Mouse (Mus musculus): ENCODE results near the gene Lyzl6. TPM values are rescaled to one million over a fixed set of nuclear protein-coding genes. Genes with fewer than 3 reads are reported as not detected.
"Not testable (repeated sequence)": the region's sequence is repeated elsewhere in the genome, so short reads cannot be mapped to it uniquely, and the experiment has no call there.

Lyzl6 gene
- polyA plus RNA-seq (2012; fragmentation: generic; extraction: Trizol): not detected

DNA sequence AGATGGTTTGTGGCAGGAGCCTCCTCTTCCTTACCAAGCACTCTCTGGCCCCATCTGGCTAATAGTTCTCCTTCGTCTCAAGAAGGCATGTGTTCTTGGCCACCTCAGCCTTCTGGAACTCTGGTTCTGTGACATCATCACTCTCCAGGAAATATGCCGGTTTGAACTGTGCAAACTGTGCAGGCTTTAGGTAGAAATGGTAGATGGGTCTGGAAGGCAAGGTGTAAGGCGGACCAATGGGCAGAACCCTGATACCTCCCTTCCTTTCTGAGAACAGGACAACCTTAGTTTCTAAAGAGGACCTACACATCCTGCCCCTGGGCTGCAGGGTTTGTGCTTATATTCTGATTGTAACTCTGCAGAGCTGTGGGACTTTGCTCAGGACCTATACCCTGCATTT lies at the start of gene Lyzl6:
Gene Lyzl6 (minus strand): TSS at position 101 of the 400 bp plus-strand sequence.
- H3K4me3 ChIP-seq: no peak within 1 kb of the TSS
- H3ac ChIP-seq (ENCODE audit: control insufficient read depth, insufficient read length): no peak within 1 kb of the TSS
- TF ChIP-seq SRF (IDR thresholded peaks at IDR 0.05; ENCODE audit: control insufficient read depth, insufficient read length, low read depth) (no peak), E2F4 (IDR thresholded peaks at IDR 0.05; ENCODE audit: insufficient read depth) (no peak), REST (IDR thresholded peaks at IDR 0.05; ENCODE audit: insufficient read depth, insufficient read length) (no peak), MYOD1 (IDR thresholded peaks at IDR 0.05; ENCODE audit: control insufficient read depth in 1 of 3, insufficient read length in 2 of 3, low read depth in 2 of 3) (no peak), CEBPB (IDR thresholded peaks at IDR 0.05; ENCODE audit: insufficient read depth, poor library complexity, severe bottlenecking) (no peak), MYOG (IDR thresholded peaks at IDR 0.05; ENCODE audit: control insufficient read depth in 1 of 3, insufficient read depth in 1 of 3, insufficient read length in 2 of 3, low read depth in 2 of 3) (no peak), TCF3 (IDR thresholded peaks at IDR 0.05; ENCODE audit: insufficient read length, low read depth) (no peak), POLR2AphosphoS2 (IDR thresholded peaks at IDR 0.05; ENCODE audit: insufficient read length, low read depth) (no peak), TCF12 (IDR thresholded peaks at IDR 0.05; ENCODE audit: insufficient read depth, poor library complexity, severe bottlenecking) (no peak), USF1 (IDR thresholded peaks at IDR 0.05; ENCODE audit: low read depth) (no peak), MAX (IDR thresholded peaks at IDR 0.05; ENCODE audit: low read depth) (no peak), POLR2A (IDR thresholded peaks at IDR 0.05; ENCODE audit: insufficient read length, low read depth) (no peak)
- H3K27me3 ChIP-seq (ENCODE audit: control insufficient read depth, insufficient read depth, insufficient read length): peaks cover 50% of the 10 kb centered on the region
- no peaks in the 10 kb centered on the region for H3K79me2 ChIP-seq (ENCODE audit: control insufficient read depth, insufficient read depth)
- no peaks in the 10 kb centered on the region for H3K36me3 ChIP-seq (ENCODE audit: control insufficient read depth, insufficient read depth)
- no peak within 1 kb of the TSS for H3K4me2 ChIP-seq (ENCODE audit: low read depth)

GRCm38 (mm10) chr11:103686706-103687105 lies 48.0 kb upstream of the Lyzl6 start:
- no peak overlapping the region for H3K4me3 ChIP-seq
- H3ac ChIP-seq (ENCODE audit: control insufficient read depth, insufficient read length): no peak overlapping the region
- H3K27me3 ChIP-seq (ENCODE audit: control insufficient read depth, insufficient read depth, insufficient read length): no peaks in the 10 kb centered on the region
- H3K79me2 ChIP-seq (ENCODE audit: control insufficient read depth, insufficient read depth): peaks cover 35% of the 10 kb centered on the region
- TF ChIP-seq CEBPB (IDR thresholded peaks at IDR 0.05; ENCODE audit: insufficient read depth, poor library complexity, severe bottlenecking) (no peak), MYOD1 (IDR thresholded peaks at IDR 0.05; ENCODE audit: control insufficient read depth in 1 of 3, insufficient read length in 2 of 3, low read depth in 2 of 3) (peak in 2 of 3 experiments; percentile 44 to 73), SRF (IDR thresholded peaks at IDR 0.05; ENCODE audit: control insufficient read depth, insufficient read length, low read depth) (no peak), USF1 (IDR thresholded peaks at IDR 0.05; ENCODE audit: low read depth) (no peak), REST (IDR thresholded peaks at IDR 0.05; ENCODE audit: insufficient read depth, insufficient read length) (no peak), MYOG (IDR thresholded peaks at IDR 0.05; ENCODE audit: control insufficient read depth in 1 of 3, insufficient read depth in 1 of 3, insufficient read length in 2 of 3, low read depth in 2 of 3) (peak in 1 of 3 experiments; percentile 43)
- H3K36me3 ChIP-seq (ENCODE audit: control insufficient read depth, insufficient read depth): peaks cover 28% of the 10 kb centered on the region
- H3K4me2 ChIP-seq (ENCODE audit: low read depth): peak overlapping the region; percentile 56

DNA sequence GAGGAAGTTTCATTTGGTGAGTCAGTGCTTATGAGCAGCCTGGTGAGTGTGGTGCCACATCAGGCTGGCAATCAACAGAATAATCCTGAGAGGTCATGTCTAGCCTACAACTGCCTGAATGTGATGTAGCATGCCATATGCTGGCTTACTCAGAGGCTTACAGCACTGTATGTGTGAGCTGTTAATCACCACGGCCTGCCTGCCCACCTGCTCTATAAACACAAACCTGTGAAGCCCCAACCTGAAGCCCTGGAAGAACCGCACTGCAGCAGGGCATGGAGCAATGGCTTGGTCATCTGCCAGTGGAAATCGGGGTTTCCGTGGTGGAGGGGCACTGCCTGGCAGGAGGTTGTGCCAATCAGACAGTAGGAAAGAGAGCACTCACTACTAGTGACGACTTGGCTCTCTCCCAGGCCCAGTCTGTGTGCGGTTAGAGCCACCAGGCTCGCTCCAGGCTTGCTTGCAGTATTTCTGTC lies 46.6 kb upstream of the Lyzl6 start:
- no peak for TF ChIP-seq CEBPB (IDR thresholded peaks at IDR 0.05; ENCODE audit: insufficient read depth, poor library complexity, severe bottlenecking)
- no peak for TF ChIP-seq E2F4 (IDR thresholded peaks at IDR 0.05; ENCODE audit: insufficient read depth)
- TF ChIP-seq MAX (IDR thresholded peaks at IDR 0.05; ENCODE audit: low read depth): peak; percentile 3
- TF ChIP-seq TCF12 (IDR thresholded peaks at IDR 0.05; ENCODE audit: insufficient read depth, poor library complexity, severe bottlenecking): no peak
- TF ChIP-seq MYOG (IDR thresholded peaks at IDR 0.05; ENCODE audit: control insufficient read depth in 1 of 3, insufficient read depth in 1 of 3, insufficient read length in 2 of 3, low read depth in 2 of 3): peak in 2 of 3 experiments; percentile 4 to 54
- peak in 1 of 3 experiments; percentile 68 for TF ChIP-seq MYOD1 (IDR thresholded peaks at IDR 0.05; ENCODE audit: control insufficient read depth in 1 of 3, insufficient read length in 2 of 3, low read depth in 2 of 3)
- no peak for TF ChIP-seq TCF3 (IDR thresholded peaks at IDR 0.05; ENCODE audit: insufficient read length, low read depth)
- no peak for TF ChIP-seq POLR2AphosphoS2 (IDR thresholded peaks at IDR 0.05; ENCODE audit: insufficient read length, low read depth)
- TF ChIP-seq SRF (IDR thresholded peaks at IDR 0.05; ENCODE audit: control insufficient read depth, insufficient read length, low read depth): peak; percentile 6
- Histone ChIP-seq H3K36me3 (ENCODE audit: control insufficient read depth, insufficient read depth) (peaks cover 33% of the 10 kb centered on the region), H3ac (ENCODE audit: control insufficient read depth, insufficient read length) (no peak overlapping the region), H3K79me2 (ENCODE audit: control insufficient read depth, insufficient read depth) (peaks cover 21% of the 10 kb centered on the region), H3K27me3 (ENCODE audit: control insufficient read depth, insufficient read depth, insufficient read length) (no peaks in the 10 kb centered on the region), H3K4me2 (ENCODE audit: low read depth) (peak overlapping the region; percentile 56), H3K4me3 (no peak overlapping the region)

DNA sequence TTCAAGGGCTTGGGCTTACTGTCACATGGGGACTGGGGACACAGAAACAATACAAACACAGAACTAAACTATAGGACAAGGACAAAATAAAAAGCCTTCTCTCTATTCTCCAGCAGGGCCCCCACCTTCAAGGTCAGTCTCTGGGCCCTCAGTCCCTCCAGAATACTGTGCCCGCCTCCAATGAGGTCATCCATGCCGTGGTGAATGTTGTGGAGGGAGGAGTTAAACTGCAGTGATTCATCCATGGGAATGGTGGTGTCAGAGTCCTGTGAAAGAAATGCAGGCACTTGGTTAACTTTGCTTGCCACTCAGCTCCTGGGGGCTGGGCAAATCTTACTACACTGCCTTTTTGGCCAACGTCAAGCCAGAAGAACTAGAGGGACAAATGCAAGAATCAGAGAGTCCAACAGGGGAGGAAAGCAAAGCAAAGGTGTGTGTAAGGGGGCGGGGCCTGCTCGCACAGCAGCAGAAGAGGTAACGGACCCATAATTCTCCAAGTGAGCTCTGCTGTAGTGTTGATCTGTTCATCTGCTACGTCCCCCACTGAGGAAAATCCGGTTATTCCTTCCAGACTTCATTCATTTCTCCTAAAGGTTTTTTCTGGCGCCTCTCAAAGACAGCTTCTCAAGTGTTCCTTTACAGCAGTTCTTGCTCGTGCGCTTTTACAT lies 45.1 kb upstream of the Lyzl6 start:
- H3K79me2 ChIP-seq (ENCODE audit: control insufficient read depth, insufficient read depth): peaks cover 6% of the 10 kb centered on the region
- H3K4me3 ChIP-seq: no peak overlapping the region
- H3K36me3 ChIP-seq (ENCODE audit: control insufficient read depth, insufficient read depth): peaks cover 45% of the 10 kb centered on the region
- H3ac ChIP-seq (ENCODE audit: control insufficient read depth, insufficient read length): no peak overlapping the region
- H3K4me2 ChIP-seq (ENCODE audit: low read depth): peak overlapping the region; percentile 56
- H3K27me3 ChIP-seq (ENCODE audit: control insufficient read depth, insufficient read depth, insufficient read length): no peaks in the 10 kb centered on the region
- no peak for TF ChIP-seq SRF (IDR thresholded peaks at IDR 0.05; ENCODE audit: control insufficient read depth, insufficient read length, low read depth)
- TF ChIP-seq POLR2A (IDR thresholded peaks at IDR 0.05; ENCODE audit: insufficient read length, low read depth): no peak
- no peak for TF ChIP-seq E2F4 (IDR thresholded peaks at IDR 0.05; ENCODE audit: insufficient read depth)

DNA sequence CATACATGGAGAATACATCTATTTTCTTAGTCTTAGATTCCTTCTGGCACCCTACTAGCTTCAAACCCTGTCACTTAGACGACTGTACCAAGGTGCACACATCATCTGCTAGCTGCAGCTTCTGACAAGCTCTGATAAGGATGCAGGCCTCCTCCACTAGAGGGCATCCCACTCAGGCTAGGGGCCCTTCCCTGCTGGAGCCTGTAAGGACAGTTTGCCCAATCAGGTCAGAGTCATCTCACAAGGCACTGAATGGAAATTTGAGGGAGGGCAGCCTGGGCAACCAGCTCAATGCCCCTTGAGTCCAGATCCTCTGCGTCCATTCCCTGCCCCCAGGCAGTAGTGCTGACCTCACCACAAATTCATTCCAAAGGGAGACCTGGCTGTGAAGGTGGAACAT lies 38.4 kb upstream of the Lyzl6 start:
- not testable (repeated sequence) for H3K27me3 ChIP-seq (ENCODE audit: control insufficient read depth, insufficient read depth, insufficient read length); H3K4me2 ChIP-seq (ENCODE audit: low read depth); H3K4me3 ChIP-seq; H3K79me2 ChIP-seq (ENCODE audit: control insufficient read depth, insufficient read depth); H3ac ChIP-seq (ENCODE audit: control insufficient read depth, insufficient read length)
- H3K36me3 ChIP-seq (ENCODE audit: control insufficient read depth, insufficient read depth): peaks cover 46% of the 10 kb centered on the region

All from myocyte (in vitro differentiated cells).